Mouse (Mus musculus) cerebellum, adult (tissue): Measurements from ENCODE around the gene Vcam1.

Experiments used
- ATAC-seq: cut with Nextera tagmentation; 2 replicates; pipeline ENCODE4 v1.9.2; 2017; ENCODE audit warnings: mild to moderate bottlenecking, moderate library complexity, mixed read lengths; ENCODE audit not compliant: insufficient number of reproducible peaks, low FRiP score, low TSS enrichment

The Vcam1 gene

GRCm38 (mm10) chr3:116127281-116127680 lies 2.2 kb downstream of the Vcam1 start:
- no peak for ATAC-seq

- ATAC-seq = no peak
Measured at GRCm38 (mm10) chr3:116126508-116127190, 2.8 kb downstream of the Vcam1 start.

- no peak for ATAC-seq
Measured at GRCm38 (mm10) chr3:116126070-116126469, 3.4 kb downstream of the Vcam1 start.

- no peak for ATAC-seq
Measured at GRCm38 (mm10) chr3:116123827-116124226, 5.7 kb downstream of the Vcam1 start.

- no peak for ATAC-seq
Measured at GRCm38 (mm10) chr3:116122696-116123095, 6.8 kb downstream of the Vcam1 start.

- ATAC-seq = no peak
Measured at GRCm38 (mm10) chr3:116121026-116121425, 8.5 kb downstream of the Vcam1 start.

- no peak for ATAC-seq
Measured at GRCm38 (mm10) chr3:116120391-116120790, 9.1 kb downstream of the Vcam1 start.

- no peak for ATAC-seq
Measured at GRCm38 (mm10) chr3:116119162-116119561, 10.3 kb downstream of the Vcam1 start.

- ATAC-seq = no peak
Measured at GRCm38 (mm10) chr3:116117046-116117445, 12.4 kb downstream of the Vcam1 start.

- ATAC-seq = no peak
Measured at GRCm38 (mm10) chr3:116114249-116115188, 15.0 kb downstream of the Vcam1 start.

- no peak for ATAC-seq
Measured at GRCm38 (mm10) chr3:116113443-116114241, 15.8 kb downstream of the Vcam1 start.

- no peak for ATAC-seq
Measured at GRCm38 (mm10) chr3:116112816-116113405, 16.6 kb downstream of the Vcam1 start.

GRCm38 (mm10) chr3:116105713-116106112 lies 23.8 kb downstream of the Vcam1 start:
- no peak for ATAC-seq

GRCm38 (mm10) chr3:116104866-116105647 lies 24.4 kb downstream of the Vcam1 start:
- ATAC-seq = peak; percentile 86

- no peak for ATAC-seq
Measured at GRCm38 (mm10) chr3:116104270-116104669, 25.2 kb downstream of the Vcam1 start.

GRCm38 (mm10) chr3:116100850-116101249 lies 28.6 kb downstream of the Vcam1 start:
- ATAC-seq = no peak

GRCm38 (mm10) chr3:116095934-116096333 lies 33.6 kb downstream of the Vcam1 start:
- no peak for ATAC-seq

- no peak for ATAC-seq
Measured at GRCm38 (mm10) chr3:116095312-116095711, 34.2 kb downstream of the Vcam1 start.

GRCm38 (mm10) chr3:116094886-116095285 lies 34.6 kb downstream of the Vcam1 start:
- no peak for ATAC-seq

GRCm38 (mm10) chr3:116094288-116094687 lies 35.2 kb downstream of the Vcam1 start:
- no peak for ATAC-seq
